Mouse (Mus musculus): ENCODE data around the gene Itgb4. TPM values are rescaled to one million over a fixed set of nuclear protein-coding genes. Genes with fewer than 3 reads are reported as not detected.

The Itgb4 gene
- polyA plus RNA-seq, 1 experiment from 2014 or later: not detected

DNA sequence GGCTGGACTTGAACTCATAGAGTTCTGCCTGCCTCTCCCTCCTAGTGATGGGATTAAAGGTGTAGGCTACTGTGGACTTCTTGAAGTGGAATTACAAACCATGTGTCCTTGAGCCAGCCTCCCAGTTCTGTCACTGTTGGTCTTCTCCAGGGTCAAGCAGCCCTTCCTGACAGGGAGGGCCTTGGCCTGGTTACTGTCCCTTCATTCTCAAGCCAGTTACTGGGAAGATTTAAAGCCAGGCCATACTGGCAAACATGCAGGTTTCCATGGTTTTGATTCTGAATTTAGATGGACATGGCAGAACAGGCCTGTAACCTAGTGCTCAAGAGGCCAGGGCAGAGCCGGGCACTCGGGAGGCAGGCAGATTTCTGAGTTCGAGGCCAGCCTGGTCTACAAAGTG lies 20.7 kb downstream of the Itgb4 start:
- Histone ChIP-seq H3K27ac (no peak overlapping the region), H3K36me3 (ENCODE audit: inconsistent target) (no peaks in the 10 kb centered on the region), H3K4me3 (ENCODE audit: inconsistent target) (no peak overlapping the region), H3K79me2 (ENCODE audit: inconsistent target) (no peaks in the 10 kb centered on the region)
- 96% methylated on average over 3 of the region's 3 CpGs for WGBS (ENCODE audit: missing documents)

DNA sequence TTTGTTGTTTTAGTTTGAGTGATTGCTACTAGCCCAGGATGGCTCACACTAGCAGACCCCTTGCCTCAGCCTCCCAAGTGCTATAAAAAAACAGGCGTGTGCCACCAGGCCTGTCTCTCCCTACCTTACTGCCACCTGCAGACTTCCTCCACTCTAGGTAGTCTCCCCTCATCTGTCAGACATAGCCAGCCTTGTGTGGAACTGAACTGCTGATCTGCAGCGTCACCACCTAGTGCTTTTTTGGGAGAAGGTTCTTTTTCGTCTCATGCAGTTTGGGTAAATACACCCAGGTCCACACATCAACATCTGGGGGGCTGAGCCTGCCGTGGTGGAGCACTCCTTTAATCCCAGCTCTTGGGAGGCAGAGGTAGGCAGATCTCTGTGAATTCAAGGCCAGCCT lies 22.5 kb downstream of the Itgb4 start:
- H3K79me2 ChIP-seq (ENCODE audit: inconsistent target): no peaks in the 10 kb centered on the region
- 88% methylated on average over 4 of the region's 4 CpGs for WGBS (ENCODE audit: missing documents)
- H3K4me3 ChIP-seq (ENCODE audit: inconsistent target): no peak overlapping the region
- H3K27ac ChIP-seq: no peak overlapping the region
- H3K36me3 ChIP-seq (ENCODE audit: inconsistent target): no peaks in the 10 kb centered on the region

DNA sequence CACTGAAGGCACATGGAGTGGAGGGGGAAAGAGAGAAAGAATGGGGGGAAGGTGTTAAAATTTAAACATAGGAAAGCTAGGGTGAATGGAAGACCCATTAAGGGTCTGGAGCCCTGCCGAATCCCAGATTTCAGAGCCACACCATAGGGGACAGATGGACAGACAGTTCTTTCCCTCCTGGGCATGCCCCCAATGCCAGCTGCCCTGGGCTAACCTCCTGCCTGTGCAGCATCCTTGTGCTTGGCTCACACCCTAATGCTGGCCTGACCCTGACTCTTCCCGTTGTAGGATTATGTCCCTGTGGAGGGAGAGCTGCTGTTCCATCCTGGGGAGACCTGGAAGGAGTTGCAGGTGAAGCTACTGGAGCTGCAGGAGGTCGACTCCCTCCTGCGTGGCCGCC lies 23.2 kb downstream of the Itgb4 start:
- Histone ChIP-seq H3K4me3 (ENCODE audit: inconsistent target) (no peak overlapping the region), H3K36me3 (ENCODE audit: inconsistent target) (no peaks in the 10 kb centered on the region), H3K79me2 (ENCODE audit: inconsistent target) (no peaks in the 10 kb centered on the region), H3K27ac (no peak overlapping the region)
- 93% methylated on average over 5 of the region's 5 CpGs for WGBS (ENCODE audit: missing documents)

DNA sequence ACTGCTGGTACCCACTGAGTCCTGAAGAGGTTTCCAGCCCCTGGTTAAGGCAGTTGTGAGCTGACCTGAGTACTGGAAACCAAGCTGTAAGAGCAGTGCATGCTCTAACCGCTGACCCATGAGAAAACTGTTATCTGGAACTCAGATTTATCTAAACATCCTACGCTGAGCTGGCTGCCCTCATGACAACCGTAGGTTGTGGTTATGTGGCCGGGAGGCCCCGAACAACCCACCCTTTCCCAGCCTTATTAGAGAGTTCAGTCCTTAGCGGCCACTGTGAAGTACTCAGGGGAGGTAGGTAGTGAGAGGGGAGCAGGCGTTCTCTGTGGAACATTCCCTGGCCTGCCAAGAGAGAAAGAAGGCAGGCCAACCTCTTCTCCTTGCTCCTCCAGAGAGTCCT lies 24.5 kb downstream of the Itgb4 start:
- H3K4me3 ChIP-seq (ENCODE audit: inconsistent target): no peak overlapping the region
- H3K27ac ChIP-seq: no peak overlapping the region
- H3K36me3 ChIP-seq (ENCODE audit: inconsistent target): no peaks in the 10 kb centered on the region
- no peaks in the 10 kb centered on the region for H3K79me2 ChIP-seq (ENCODE audit: inconsistent target)
- WGBS (ENCODE audit: missing documents): 38% methylated on average over 7 of the region's 7 CpGs

DNA sequence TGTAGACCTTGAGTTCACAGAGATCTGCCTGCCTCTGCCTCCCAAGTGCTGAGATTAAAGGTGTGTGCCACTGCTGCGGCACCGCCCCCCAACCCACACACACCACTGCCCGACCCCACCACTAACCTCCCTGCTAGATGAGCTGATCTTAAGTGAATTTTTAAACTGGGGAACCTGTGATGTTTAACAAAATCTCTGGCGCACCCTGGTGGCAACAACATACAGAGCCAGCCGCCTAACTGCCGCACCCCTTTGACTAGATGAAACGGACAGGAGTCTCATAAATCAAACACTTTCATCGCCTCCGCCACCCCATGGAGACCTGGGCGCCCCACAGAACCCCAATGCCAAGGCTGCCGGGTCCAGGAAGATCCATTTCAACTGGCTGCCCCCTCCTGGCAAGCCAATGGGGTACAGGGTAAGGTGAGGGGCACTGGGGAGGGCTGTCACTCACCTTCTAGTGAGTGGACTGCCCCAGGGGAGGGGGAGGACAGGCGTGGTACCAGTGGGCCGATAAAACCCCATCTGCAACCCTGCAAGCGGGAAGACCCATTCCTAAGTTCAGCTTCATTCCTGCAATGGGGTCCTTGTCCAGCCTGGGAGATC lies 25.1 kb downstream of the Itgb4 start:
- H3K4me3 ChIP-seq (ENCODE audit: inconsistent target): no peak overlapping the region
- 7% methylated on average over 14 of the region's 14 CpGs for WGBS (ENCODE audit: missing documents)
- H3K79me2 ChIP-seq (ENCODE audit: inconsistent target): no peaks in the 10 kb centered on the region
- no peaks in the 10 kb centered on the region for H3K36me3 ChIP-seq (ENCODE audit: inconsistent target)
- H3K27ac ChIP-seq: no peak overlapping the region

DNA sequence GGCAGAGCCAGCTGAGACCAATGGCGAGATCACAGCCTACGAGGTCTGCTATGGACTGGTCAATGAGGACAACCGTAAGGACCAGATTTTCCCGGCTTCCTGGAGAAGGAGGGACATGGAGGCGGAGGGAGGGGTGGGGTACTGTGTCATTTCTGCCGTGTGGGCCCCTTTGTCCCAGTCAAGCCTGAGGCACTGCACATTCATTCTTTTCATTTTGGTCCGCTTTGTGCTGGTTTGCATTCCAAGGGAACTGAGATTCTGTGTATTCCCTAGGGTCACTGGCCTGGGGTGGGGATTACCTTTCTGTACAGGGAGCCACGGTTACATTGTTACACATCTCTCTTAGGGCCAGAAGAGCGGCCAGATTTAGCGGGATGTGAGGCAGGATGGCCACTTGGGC lies 26.1 kb downstream of the Itgb4 start:
- 88% methylated on average over 10 of the region's 10 CpGs for WGBS (ENCODE audit: missing documents)
- H3K36me3 ChIP-seq (ENCODE audit: inconsistent target): no peaks in the 10 kb centered on the region
- no peak overlapping the region for H3K4me3 ChIP-seq (ENCODE audit: inconsistent target)
- H3K27ac ChIP-seq: no peak overlapping the region
- H3K79me2 ChIP-seq (ENCODE audit: inconsistent target): no peaks in the 10 kb centered on the region

DNA sequence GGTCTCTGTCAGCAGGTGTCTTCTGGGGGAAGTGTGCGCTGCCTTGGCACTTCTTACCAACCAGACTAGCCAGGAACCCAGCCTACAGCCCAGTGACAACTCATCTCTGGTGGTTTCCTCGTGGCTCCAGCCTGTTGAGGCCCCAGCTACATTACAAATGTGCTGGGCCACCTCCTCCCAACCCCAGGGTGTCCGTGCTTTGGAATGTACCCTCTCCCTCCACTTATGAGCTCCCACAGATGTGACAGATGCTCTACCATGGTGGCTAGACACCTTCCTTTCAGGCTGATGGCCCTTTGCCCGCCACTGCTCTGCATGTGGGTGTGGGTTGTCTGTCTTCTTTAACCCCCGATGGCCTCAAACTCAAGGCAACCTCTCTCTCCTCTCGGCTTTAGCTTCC lies 27.2 kb downstream of the Itgb4 start:
- Histone ChIP-seq H3K36me3 (ENCODE audit: inconsistent target) (no peaks in the 10 kb centered on the region), H3K4me3 (ENCODE audit: inconsistent target) (no peak overlapping the region), H3K79me2 (ENCODE audit: inconsistent target) (no peaks in the 10 kb centered on the region), H3K27ac (no peak overlapping the region)
- WGBS (ENCODE audit: missing documents): 71% methylated on average over 6 of the region's 6 CpGs

DNA sequence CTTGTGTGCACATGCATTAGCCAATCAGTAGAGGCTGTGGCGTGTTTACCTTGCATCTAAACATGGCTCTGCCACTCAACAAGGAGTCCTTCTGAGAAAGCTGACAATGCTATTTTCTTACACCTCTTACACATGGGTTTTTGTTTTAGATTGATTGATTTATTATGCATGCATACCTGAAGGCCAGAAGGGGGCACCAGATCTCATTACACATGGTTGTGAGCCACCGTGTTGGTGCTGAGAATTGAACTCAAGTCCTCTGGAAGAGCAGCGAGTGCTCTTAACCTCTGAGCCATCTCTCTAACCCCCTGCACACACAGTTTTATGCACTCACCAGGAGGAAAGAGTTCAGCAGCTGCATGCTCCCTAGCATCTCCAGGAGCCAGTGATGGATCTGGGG lies 28.4 kb downstream of the Itgb4 start:
- 97% methylated on average over 3 of the region's 3 CpGs for WGBS (ENCODE audit: missing documents)
- no peaks in the 10 kb centered on the region for H3K36me3 ChIP-seq (ENCODE audit: inconsistent target)
- H3K4me3 ChIP-seq (ENCODE audit: inconsistent target): no peak overlapping the region
- H3K79me2 ChIP-seq (ENCODE audit: inconsistent target): no peaks in the 10 kb centered on the region
- no peak overlapping the region for H3K27ac ChIP-seq

DNA sequence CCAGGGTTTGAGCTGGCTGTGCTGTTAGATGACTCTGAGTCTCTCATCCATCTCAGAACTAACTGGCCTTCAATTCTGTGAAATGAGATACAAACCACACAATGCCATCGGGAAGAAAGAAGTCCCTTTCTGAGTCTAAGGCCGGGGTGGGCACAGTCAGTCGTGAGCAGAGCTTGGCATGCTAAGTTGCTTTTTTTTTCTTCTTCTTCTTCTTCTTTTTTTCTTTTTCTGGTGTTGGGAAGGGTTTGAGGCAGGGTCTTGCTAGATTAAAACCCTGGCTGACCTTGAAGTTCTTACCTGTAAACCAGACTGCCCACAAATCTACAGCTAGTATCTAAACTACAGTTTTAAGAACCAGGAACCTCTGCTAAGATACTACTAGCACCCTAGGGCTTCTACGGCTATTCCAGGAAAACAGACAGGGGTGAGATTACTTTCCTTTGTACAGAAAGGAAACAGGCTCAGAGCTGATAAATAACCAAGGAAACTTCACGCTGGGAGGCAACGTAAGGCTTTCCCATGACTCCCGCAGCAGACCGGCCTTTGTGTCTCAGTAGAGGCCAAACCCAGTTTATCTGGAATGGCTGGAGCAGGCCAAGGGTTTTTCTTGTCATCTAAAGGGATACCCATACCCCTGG lies 29.8 kb downstream of the Itgb4 start:
- WGBS (ENCODE audit: missing documents): 31% methylated on average over 7 of the region's 8 CpGs
- no peaks in the 10 kb centered on the region for H3K79me2 ChIP-seq (ENCODE audit: inconsistent target)
- H3K27ac ChIP-seq: no peak overlapping the region
- H3K4me3 ChIP-seq (ENCODE audit: inconsistent target): peak overlapping the region; percentile 16; the same call in 1 of the 2 replicates
- H3K36me3 ChIP-seq (ENCODE audit: inconsistent target): no peaks in the 10 kb centered on the region; the same call in 1 of the 2 replicates

DNA sequence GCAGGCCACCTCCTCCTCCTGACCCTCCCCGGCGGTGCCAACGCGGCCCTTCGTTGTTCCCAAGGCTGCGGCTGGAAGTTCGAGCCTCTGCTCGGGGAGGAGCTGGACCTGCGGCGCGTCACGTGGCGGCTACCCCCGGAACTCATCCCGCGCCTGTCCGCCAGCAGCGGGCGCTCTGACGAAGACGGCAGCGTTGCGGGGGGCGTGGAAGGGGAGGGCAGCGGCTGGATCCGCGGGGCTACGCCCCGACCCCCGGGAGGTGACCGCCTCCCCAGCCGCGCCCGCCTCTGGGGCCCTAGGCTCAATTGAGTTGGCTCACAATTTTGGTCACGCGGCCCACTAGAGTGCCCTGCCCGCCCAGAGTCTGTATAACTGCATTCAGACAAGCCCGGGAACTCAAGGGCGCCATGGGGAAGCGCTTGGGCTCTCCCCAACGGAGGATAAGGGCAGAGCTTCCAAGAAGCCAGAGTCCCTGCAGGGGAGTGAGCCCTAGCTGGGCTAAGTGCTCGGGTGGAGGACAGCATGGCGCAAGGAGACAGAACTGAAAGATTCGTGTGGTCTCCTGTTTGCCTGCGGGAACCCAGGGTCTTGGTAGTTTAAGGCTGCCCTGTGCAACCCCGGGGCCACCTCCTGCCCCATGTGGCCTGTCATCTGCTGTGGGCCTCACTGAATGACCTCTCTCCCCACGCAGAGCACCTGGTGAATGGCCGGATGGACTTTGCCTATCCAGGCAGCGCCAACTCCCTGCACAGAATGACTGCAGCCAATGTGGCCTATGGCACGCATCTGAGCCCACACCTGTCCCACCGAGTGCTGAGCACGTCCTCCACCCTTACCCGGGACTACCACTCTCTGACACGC lies 30.6 kb downstream of the Itgb4 start:
- WGBS (ENCODE audit: missing documents): 10% methylated on average over 54 of the region's 54 CpGs
- Histone ChIP-seq H3K36me3 (ENCODE audit: inconsistent target) (no peaks in the 10 kb centered on the region; the same call in 1 of the 2 replicates), H3K79me2 (ENCODE audit: inconsistent target) (no peaks in the 10 kb centered on the region), H3K4me3 (ENCODE audit: inconsistent target) (peak overlapping the region; percentile 24), H3K27ac (peak overlapping the region; percentile 55)

DNA sequence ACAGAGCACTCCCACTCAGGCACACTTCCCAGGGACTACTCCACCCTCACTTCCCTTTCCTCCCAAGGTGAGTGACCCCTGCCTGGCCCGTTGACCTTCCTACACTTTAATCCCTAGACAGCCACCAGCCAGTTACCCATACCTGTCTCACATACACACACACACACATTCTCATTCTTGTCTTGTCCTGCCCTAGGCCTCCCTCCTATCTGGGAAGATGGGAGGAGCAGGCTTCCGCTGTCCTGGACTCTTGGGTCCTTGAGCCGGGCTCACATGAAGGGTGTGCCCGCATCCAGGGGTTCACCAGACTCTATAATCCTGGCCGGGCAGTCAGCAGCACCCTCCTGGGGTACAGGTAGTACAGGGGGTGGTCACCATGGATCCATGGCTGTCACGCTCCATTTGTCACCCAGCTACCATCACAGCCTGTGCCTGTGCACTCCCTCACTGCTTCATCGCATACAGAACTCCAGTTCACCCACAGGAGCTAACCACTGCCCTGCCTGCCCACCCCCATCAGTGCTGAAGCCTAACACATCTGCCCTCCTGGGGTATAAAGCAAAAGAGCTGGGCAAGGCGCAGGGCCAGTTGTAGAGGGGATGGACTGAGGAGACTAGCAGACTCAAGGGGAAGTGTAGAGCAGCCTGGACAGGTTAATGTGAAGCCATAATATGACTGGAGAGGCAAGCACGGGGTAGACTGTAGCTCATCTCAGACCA lies 31.4 kb downstream of the Itgb4 start:
- 88% methylated on average over 9 of the region's 9 CpGs for WGBS (ENCODE audit: missing documents)
- H3K4me3 ChIP-seq (ENCODE audit: inconsistent target): no peak overlapping the region; the same call in 1 of the 2 replicates
- H3K36me3 ChIP-seq (ENCODE audit: inconsistent target): no peaks in the 10 kb centered on the region; the same call in 1 of the 2 replicates
- peak overlapping the region; percentile 55; the same call in 1 of the 2 replicates for H3K27ac ChIP-seq
- H3K79me2 ChIP-seq (ENCODE audit: inconsistent target): no peaks in the 10 kb centered on the region

DNA sequence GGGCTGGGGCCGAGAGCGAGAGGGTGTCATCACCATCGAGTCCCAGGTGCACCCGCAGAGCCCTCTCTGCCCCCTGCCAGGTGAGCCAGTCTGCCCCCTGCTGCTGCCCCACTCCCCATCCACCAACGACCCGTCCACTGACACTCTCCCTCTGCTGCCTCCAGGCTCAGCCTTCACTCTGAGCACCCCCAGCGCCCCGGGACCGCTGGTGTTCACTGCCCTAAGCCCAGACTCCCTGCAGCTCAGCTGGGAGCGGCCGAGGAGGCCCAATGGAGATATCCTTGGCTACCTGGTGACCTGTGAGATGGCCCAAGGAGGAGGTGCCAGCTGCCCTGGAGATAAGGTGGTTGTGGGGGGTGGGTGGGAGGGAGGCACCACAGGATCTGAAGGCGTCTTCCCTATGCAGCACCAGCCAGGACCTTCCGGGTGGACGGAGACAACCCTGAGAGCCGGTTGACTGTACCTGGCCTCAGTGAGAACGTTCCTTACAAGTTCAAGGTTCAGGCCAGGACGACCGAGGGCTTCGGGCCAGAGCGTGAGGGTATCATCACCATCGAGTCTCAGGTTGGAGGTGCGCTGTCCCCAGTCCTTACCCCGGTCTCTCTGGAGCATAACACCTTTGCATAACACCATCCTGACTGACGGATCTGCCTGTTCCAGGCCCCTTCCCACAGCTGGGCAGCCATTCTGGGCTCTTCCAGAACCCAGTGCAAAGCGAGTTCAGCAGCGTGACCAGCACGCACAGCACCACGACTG lies 32.8 kb downstream of the Itgb4 start:
- WGBS (ENCODE audit: missing documents): 96% methylated on average over 28 of the region's 28 CpGs
- no peaks in the 10 kb centered on the region for H3K79me2 ChIP-seq (ENCODE audit: inconsistent target)
- no peak overlapping the region for H3K27ac ChIP-seq
- no peaks in the 10 kb centered on the region; the same call in 1 of the 2 replicates for H3K36me3 ChIP-seq (ENCODE audit: inconsistent target)
- no peak overlapping the region for H3K4me3 ChIP-seq (ENCODE audit: inconsistent target)

DNA sequence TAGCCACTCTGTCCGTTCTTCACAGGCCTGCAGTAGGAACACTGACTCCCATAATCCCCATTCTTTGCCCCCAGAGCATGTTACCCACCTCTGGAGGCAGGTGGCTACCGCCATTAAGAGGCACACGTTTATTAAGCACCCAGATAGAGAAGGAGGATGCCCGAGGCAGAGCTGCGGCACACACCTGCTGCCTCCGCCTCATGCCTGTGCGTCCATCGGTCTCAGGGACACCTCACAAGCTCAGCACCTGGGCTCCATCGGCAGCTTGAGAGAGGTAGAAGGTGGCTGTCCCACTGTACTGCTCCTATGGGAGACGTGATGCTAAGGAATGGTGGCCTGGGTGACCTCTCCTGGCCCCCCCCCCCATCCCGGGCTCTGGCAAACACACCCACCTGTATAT lies 33.9 kb downstream of the Itgb4 start:
- no peak overlapping the region for H3K4me3 ChIP-seq (ENCODE audit: inconsistent target)
- no peak overlapping the region for H3K27ac ChIP-seq
- no peaks in the 10 kb centered on the region for H3K79me2 ChIP-seq (ENCODE audit: inconsistent target)
- no peaks in the 10 kb centered on the region; the same call in 1 of the 2 replicates for H3K36me3 ChIP-seq (ENCODE audit: inconsistent target)
- WGBS (ENCODE audit: missing documents): 94% methylated on average over 11 of the region's 11 CpGs

DNA sequence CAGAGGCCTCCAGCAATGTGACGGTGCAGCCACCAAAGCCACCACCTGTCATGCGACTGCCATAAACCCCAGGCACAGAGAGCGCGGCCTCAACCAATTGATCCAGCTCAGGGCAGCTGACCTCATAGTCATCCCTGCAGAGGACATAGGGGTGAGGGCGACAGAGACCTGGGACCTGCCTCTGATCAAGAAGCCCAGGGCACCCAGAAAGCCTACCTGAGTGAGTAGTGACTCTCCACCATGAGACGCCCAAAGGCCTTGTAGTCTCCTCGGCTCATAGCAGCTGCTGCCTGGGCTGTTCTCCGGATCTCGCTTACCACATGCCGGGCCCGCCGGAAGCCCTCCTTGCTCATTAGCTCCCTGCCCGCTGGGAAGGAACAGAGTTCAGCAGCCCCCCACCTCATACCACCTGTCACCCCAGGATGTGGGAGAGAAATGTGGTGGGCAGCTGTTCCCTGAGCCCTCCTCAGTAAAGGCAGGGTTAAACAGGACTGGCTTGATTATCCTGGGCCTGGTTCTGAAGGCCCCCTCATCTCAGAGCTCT lies 34.4 kb downstream of the Itgb4 start:
- no peak overlapping the region for H3K4me3 ChIP-seq (ENCODE audit: inconsistent target)
- no peak overlapping the region for H3K27ac ChIP-seq
- no peaks in the 10 kb centered on the region; the same call in 1 of the 2 replicates for H3K36me3 ChIP-seq (ENCODE audit: inconsistent target)
- WGBS (ENCODE audit: missing documents): 95% methylated on average over 13 of the region's 13 CpGs
- H3K79me2 ChIP-seq (ENCODE audit: inconsistent target): no peaks in the 10 kb centered on the region
